Mouse (Mus musculus) C2C12 (cell line): ENCODE measurements around the gene Gfod2.

ENCODE experiments used
- CTCF ChIP-seq: IDR thresholded peaks from one replicate; pipeline ENCODE4 v1.5.1; 2011; ENCODE audit not compliant: control insufficient read depth, insufficient read depth, insufficient read length
- USF1 ChIP-seq: IDR thresholded peaks from one replicate; pipeline ENCODE4 v1.6.1; 2011; ENCODE audit warnings: low read depth, mild to moderate bottlenecking, control low read depth, moderate library complexity

DNA sequence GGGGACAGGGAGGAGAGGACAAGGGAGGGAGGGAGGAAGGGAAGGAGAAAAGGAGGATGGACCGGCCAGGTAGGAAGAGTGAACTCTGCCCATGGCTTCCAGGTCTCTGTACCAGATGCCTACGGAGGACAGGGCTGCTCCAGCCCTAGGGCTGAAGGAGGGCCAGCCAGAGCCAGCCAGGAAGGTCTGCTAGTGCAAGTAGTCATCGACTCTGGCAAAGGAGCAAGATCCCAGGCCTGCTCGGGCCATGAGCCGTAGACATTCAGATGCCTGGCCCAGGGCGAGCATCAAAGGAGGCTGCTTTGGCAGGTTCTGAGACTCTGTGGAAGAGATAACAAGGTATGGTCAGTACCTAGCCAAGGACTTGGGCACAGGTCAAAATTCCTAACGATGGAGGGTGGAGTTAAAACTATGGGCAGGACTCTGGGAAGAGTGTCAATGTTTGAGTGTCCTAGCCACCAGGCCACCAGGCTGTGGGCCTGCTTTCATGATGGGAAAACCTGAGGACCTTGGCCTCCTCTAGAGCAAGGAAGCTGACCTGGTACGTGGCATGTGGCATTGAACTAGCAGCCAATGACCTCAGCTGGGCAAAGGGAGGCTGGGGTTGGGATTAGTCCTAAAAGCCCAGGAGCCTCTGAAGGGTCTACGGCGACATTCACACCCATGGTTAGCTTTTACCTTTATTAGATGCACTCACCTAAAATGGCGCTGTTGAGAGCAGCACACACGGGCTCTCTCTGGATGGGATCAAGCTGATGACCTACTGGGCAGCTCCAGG, 13.1 kb upstream of the Gfod2 start:
- no peak for TF ChIP-seq CTCF
- no peak for TF ChIP-seq USF1
